7 mouse cellular contexts compared by ENCODE assay signal in genomic region chr6:88897246-88897645, GRCm38 (mm10). TPM values are rescaled to one million over a fixed set of nuclear protein-coding genes. Genes with fewer than 3 reads are reported as not detected.
DNase-seq lines count a peak whose midpoint lies in the region; ATAC-seq and TF ChIP-seq lines count a peak whose summit lies in the region.

No protein-coding gene starts in this region.

- H3K9ac ChIP-seq in forebrain, embryonic 13.5 days, result peak overlapping the region; percentile 54
- H3K9ac ChIP-seq in limb, embryonic 15.5 days, result peak overlapping the region; percentile 14; the same call in 1 of the 2 replicates
- peak overlapping the region; percentile 66 for H3K9ac ChIP-seq in stomach, embryonic 16.5 days (ENCODE audit: low read length)

- no peak for DNase-seq in thymus, adult 2 months
- DNase-seq in layer of hippocampus, adult 2 months (ENCODE audit: low spot score in 2 of 2), result no peak

- H3K36me3 ChIP-seq in megakaryocyte, embryonic 14.5 days (replicated peaks; ENCODE audit: low read length), result peaks cover 50% of the 10 kb centered on the region
- H3K36me3 ChIP-seq in forebrain, embryonic 13.5 days (ENCODE audit: poor library complexity, severe bottlenecking), result peaks cover 44% of the 10 kb centered on the region
- H3K36me3 ChIP-seq in limb, embryonic 15.5 days, result peaks cover 46% of the 10 kb centered on the region
- H3K36me3 ChIP-seq in stomach, embryonic 16.5 days (ENCODE audit: control insufficient read depth, insufficient read depth, low read length), result peaks cover 12% of the 10 kb centered on the region; the same call in 1 of the 2 replicates
- H3K36me3 ChIP-seq in thymus, adult 2 months (ENCODE audit: control insufficient read depth, insufficient read depth, low read length), result peaks cover 7% of the 10 kb centered on the region; the same call in 1 of the 2 replicates

- no peak for ATAC-seq in megakaryocyte, adult 5-6 weeks (ENCODE audit: poor library complexity, severe bottlenecking)
- ATAC-seq in forebrain, embryonic 13.5 days, result no peak
- no peak for ATAC-seq in limb, embryonic 15.5 days (ENCODE audit: insufficient number of reproducible peaks, low FRiP score, low TSS enrichment, low read depth)
- ATAC-seq in stomach, embryonic 16.5 days (ENCODE audit: insufficient read depth, low FRiP score), result no peak

- H3K4me1 ChIP-seq in megakaryocyte, embryonic 14.5 days, result peaks cover 67% of the 10 kb centered on the region
- H3K4me1 ChIP-seq in forebrain, embryonic 13.5 days, result peaks cover 36% of the 10 kb centered on the region
- H3K4me1 ChIP-seq in limb, embryonic 15.5 days, result peaks cover 30% of the 10 kb centered on the region
- peaks cover 21% of the 10 kb centered on the region for H3K4me1 ChIP-seq in stomach, embryonic 16.5 days (ENCODE audit: control insufficient read depth, insufficient read depth, low read length)
- H3K4me1 ChIP-seq in thymus, adult 2 months (replicated peaks; ENCODE audit: control insufficient read depth, insufficient read depth, low read length), result peaks cover 19% of the 10 kb centered on the region

- TF ChIP-seq POLR2A in thymus, adult 2 months (IDR thresholded peaks at IDR 0.05; ENCODE audit: control insufficient read depth, extremely low read depth, insufficient read depth, low read length, poor library complexity), result no peak

- peak overlapping the region; percentile 84 for H3K4me3 ChIP-seq in megakaryocyte, embryonic 14.5 days (replicated peaks)
- H3K4me3 ChIP-seq in forebrain, embryonic 13.5 days, result peak overlapping the region; percentile 62
- peak overlapping the region; percentile 69 for H3K4me3 ChIP-seq in limb, embryonic 15.5 days
- peak overlapping the region; percentile 71 for H3K4me3 ChIP-seq in stomach, embryonic 16.5 days (replicated peaks; ENCODE audit: low read length)
- no peak overlapping the region for H3K4me3 ChIP-seq in thymus, adult 2 months (ENCODE audit: control insufficient read depth, insufficient read depth, low read length)
- H3K4me3 ChIP-seq in layer of hippocampus, adult 2 months, result no peak overlapping the region

- peak overlapping the region; percentile 73 for H3K4me2 ChIP-seq in forebrain, embryonic 13.5 days
- H3K4me2 ChIP-seq in limb, embryonic 15.5 days, result peak overlapping the region; percentile 84
- H3K4me2 ChIP-seq in stomach, embryonic 16.5 days (ENCODE audit: low read depth, low read length), result peak overlapping the region; percentile 72

- 68% methylated on average over 7 of the region's 7 CpGs for WGBS in forebrain, embryonic 13.5 days
- WGBS in limb, embryonic 15.5 days, result 68% methylated on average over 7 of the region's 7 CpGs
- 60% methylated on average over 7 of the region's 7 CpGs for WGBS in stomach, embryonic 16.5 days
- 94% methylated on average over 7 of the region's 7 CpGs for WGBS in thymus, adult 2 months

- H3K27me3 ChIP-seq in megakaryocyte, embryonic 14.5 days (replicated peaks), result no peaks in the 10 kb centered on the region
- no peaks in the 10 kb centered on the region for H3K27me3 ChIP-seq in forebrain, embryonic 13.5 days
- H3K27me3 ChIP-seq in limb, embryonic 15.5 days, result no peaks in the 10 kb centered on the region
- no peaks in the 10 kb centered on the region for H3K27me3 ChIP-seq in stomach, embryonic 16.5 days (ENCODE audit: control insufficient read depth, insufficient read depth, low read length)
- no peaks in the 10 kb centered on the region for H3K27me3 ChIP-seq in thymus, adult 2 months (ENCODE audit: control insufficient read depth, insufficient read depth, low read length)

- H3K9me3 ChIP-seq in megakaryocyte, embryonic 14.5 days, result no peaks in the 10 kb centered on the region
- no peaks in the 10 kb centered on the region for H3K9me3 ChIP-seq in forebrain, embryonic 13.5 days (replicated peaks)
- no peaks in the 10 kb centered on the region for H3K9me3 ChIP-seq in limb, embryonic 15.5 days
- H3K9me3 ChIP-seq in stomach, embryonic 16.5 days (replicated peaks; ENCODE audit: control insufficient read depth, low read length), result no peaks in the 10 kb centered on the region

- TF ChIP-seq CTCF in thymus, adult 2 months (IDR thresholded peaks at IDR 0.05; ENCODE audit: borderline replicate concordance, control insufficient read depth, extremely low read depth, insufficient read depth, low read length, poor library complexity), result no peak
- no peak for TF ChIP-seq CTCF in layer of hippocampus, adult 2 months (conservative IDR thresholded peaks at IDR 0.05)

- H3K27ac ChIP-seq in forebrain, embryonic 13.5 days, result no peak overlapping the region
- no peak overlapping the region for H3K27ac ChIP-seq in limb, embryonic 15.5 days
- no peak overlapping the region for H3K27ac ChIP-seq in stomach, embryonic 16.5 days (ENCODE audit: low read length)
- H3K27ac ChIP-seq in thymus, adult 2 months (ENCODE audit: control insufficient read depth, insufficient read depth, low read length), result no peak overlapping the region
- no peak overlapping the region for H3K27ac ChIP-seq in layer of hippocampus, adult 2 months

RNA-seq across cellular contexts. Expression of gene Mcm2, which starts 1.3 kb away (rescaled TPM):
- 133 and 188 TPM in 2 replicates for polyA plus RNA-seq in megakaryocyte, embryonic 14.5 days (2012; ENCODE audit: insufficient read depth, low replicate concordance)
- 45.4 and 47.7 TPM in 2 replicates for total RNA-seq in megakaryocyte, adult 5-6 weeks (2015)
- 77.2 TPM in 2 replicates for total RNA-seq in megakaryocyte, adult 5-6 weeks (2017)
- 133 and 157 TPM in 2 replicates for polyA plus RNA-seq in forebrain, embryonic 13.5 days (2015; fragmentation: Nextera tagmentation; extraction: Ambion mirVana)
- 99.4 and 100 TPM in 2 replicates for polyA plus RNA-seq in limb, embryonic 15.5 days (2015; fragmentation: Nextera tagmentation; extraction: Ambion mirVana)
- 96.4 and 98.4 TPM in 2 replicates for polyA plus RNA-seq in stomach, embryonic 16.5 days (2015; fragmentation: Nextera tagmentation; extraction: Ambion mirVana)
- polyA plus RNA-seq in thymus, adult 2 months (2012; rRNA removed), result 169 and 232 TPM in 2 replicates
- 1 to 10 TPM; 5.7 to 7.4 TPM for total RNA-seq in layer of hippocampus, adult 2 months (2021)

RNA-seq across cellular contexts. Expression of gene Tpra1, which starts 4.8 kb away (rescaled TPM):
- 102 and 155 TPM in 2 replicates for polyA plus RNA-seq in megakaryocyte, embryonic 14.5 days (2012; ENCODE audit: insufficient read depth, low replicate concordance)
- total RNA-seq in megakaryocyte, adult 5-6 weeks (2015), result 24.0 and 26.1 TPM in 2 replicates
- total RNA-seq in megakaryocyte, adult 5-6 weeks (2017), result 32.4 and 35.5 TPM in 2 replicates
- 45.4 and 53.9 TPM in 2 replicates for polyA plus RNA-seq in forebrain, embryonic 13.5 days (2015; fragmentation: Nextera tagmentation; extraction: Ambion mirVana)
- polyA plus RNA-seq in limb, embryonic 15.5 days (2015; fragmentation: Nextera tagmentation; extraction: Ambion mirVana), result 83.2 and 83.3 TPM in 2 replicates
- polyA plus RNA-seq in stomach, embryonic 16.5 days (2015; fragmentation: Nextera tagmentation; extraction: Ambion mirVana), result 65.1 and 74.4 TPM in 2 replicates
- polyA plus RNA-seq in thymus, adult 2 months (2012; rRNA removed), result 300 and 366 TPM in 2 replicates
- 10 to 100 TPM; 48.6 to 51.1 TPM for total RNA-seq in layer of hippocampus, adult 2 months (2021)

RNA-seq across cellular contexts. Expression of gene Podxl2, which starts 22.4 kb away (rescaled TPM):
- 1.2 and 3.2 TPM in 2 replicates for polyA plus RNA-seq in megakaryocyte, embryonic 14.5 days (2012; ENCODE audit: insufficient read depth, low replicate concordance)
- not detected in 2 replicates for total RNA-seq in megakaryocyte, adult 5-6 weeks (2015)
- total RNA-seq in megakaryocyte, adult 5-6 weeks (2017), result 0.16 and 0.40 TPM in 2 replicates
- polyA plus RNA-seq in forebrain, embryonic 13.5 days (2015; fragmentation: Nextera tagmentation; extraction: Ambion mirVana), result 355 and 357 TPM in 2 replicates
- polyA plus RNA-seq in limb, embryonic 15.5 days (2015; fragmentation: Nextera tagmentation; extraction: Ambion mirVana), result 85.6 and 88.3 TPM in 2 replicates
- polyA plus RNA-seq in stomach, embryonic 16.5 days (2015; fragmentation: Nextera tagmentation; extraction: Ambion mirVana), result 34.4 and 38.4 TPM in 2 replicates
- polyA plus RNA-seq in thymus, adult 2 months (2012; rRNA removed), result 95.8 and 100.0 TPM in 2 replicates
- total RNA-seq in layer of hippocampus, adult 2 months (2021), result 100 to 1,000 TPM; 160 to 165 TPM

RNA-seq across cellular contexts. Expression of gene Abtb1, which starts 55.5 kb away (rescaled TPM):
- polyA plus RNA-seq in megakaryocyte, embryonic 14.5 days (2012; ENCODE audit: insufficient read depth, low replicate concordance), result 33.5 and 113 TPM in 2 replicates
- total RNA-seq in megakaryocyte, adult 5-6 weeks (2015), result 22.8 TPM in 2 replicates
- 104 TPM in 2 replicates for total RNA-seq in megakaryocyte, adult 5-6 weeks (2017)
- polyA plus RNA-seq in forebrain, embryonic 13.5 days (2015; fragmentation: Nextera tagmentation; extraction: Ambion mirVana), result 32.0 and 32.3 TPM in 2 replicates
- polyA plus RNA-seq in limb, embryonic 15.5 days (2015; fragmentation: Nextera tagmentation; extraction: Ambion mirVana), result 29.9 and 33.3 TPM in 2 replicates
- polyA plus RNA-seq in stomach, embryonic 16.5 days (2015; fragmentation: Nextera tagmentation; extraction: Ambion mirVana), result 31.2 and 36.1 TPM in 2 replicates
- 204 and 239 TPM in 2 replicates for polyA plus RNA-seq in thymus, adult 2 months (2012; rRNA removed)
- total RNA-seq in layer of hippocampus, adult 2 months (2021), result 10 to 100 TPM; 33.4 to 37.1 TPM

Comparison
In these comparisons a context has a peak if more than half of its experiments do, and no peak if none do; other contexts are left out.
1. H3K4me3 ChIP-seq: peak in megakaryocyte, embryonic 14.5 days (single experiment), forebrain, embryonic 13.5 days (single experiment), limb, embryonic 15.5 days (single experiment) and stomach, embryonic 16.5 days (single experiment); none in thymus, adult 2 months (single experiment) and layer of hippocampus, adult 2 months (single experiment).
2. H3K9ac ChIP-seq: peak in every context shown above with its lines; median percentile 66 in stomach, embryonic 16.5 days; 54 in forebrain, embryonic 13.5 days; 14 in limb, embryonic 15.5 days.
3. Peak in every context shown above with its lines, with median percentiles within 50 percentile points of each other: H3K4me2 ChIP-seq.